Mouse (Mus musculus) lung, adult 2 months (tissue): ENCODE measurements around the gene Otop1.

Source experiments
- CTCF ChIP-seq: fragments of 200-500 bp; IDR thresholded peaks from 2 replicates; pipeline ENCODE4 v1.5.1; 2011; ENCODE audit warnings: mild to moderate bottlenecking, low read length, control low read depth; ENCODE audit not compliant: insufficient read depth
- POLR2A ChIP-seq: fragments of 200-500 bp; IDR thresholded peaks from 2 replicates; pipeline ENCODE4 v1.6.1; 2011; ENCODE audit warnings: low read depth, mild to moderate bottlenecking, control low read depth, low read length, borderline replicate concordance; ENCODE audit errors: extremely low read depth

DNA sequence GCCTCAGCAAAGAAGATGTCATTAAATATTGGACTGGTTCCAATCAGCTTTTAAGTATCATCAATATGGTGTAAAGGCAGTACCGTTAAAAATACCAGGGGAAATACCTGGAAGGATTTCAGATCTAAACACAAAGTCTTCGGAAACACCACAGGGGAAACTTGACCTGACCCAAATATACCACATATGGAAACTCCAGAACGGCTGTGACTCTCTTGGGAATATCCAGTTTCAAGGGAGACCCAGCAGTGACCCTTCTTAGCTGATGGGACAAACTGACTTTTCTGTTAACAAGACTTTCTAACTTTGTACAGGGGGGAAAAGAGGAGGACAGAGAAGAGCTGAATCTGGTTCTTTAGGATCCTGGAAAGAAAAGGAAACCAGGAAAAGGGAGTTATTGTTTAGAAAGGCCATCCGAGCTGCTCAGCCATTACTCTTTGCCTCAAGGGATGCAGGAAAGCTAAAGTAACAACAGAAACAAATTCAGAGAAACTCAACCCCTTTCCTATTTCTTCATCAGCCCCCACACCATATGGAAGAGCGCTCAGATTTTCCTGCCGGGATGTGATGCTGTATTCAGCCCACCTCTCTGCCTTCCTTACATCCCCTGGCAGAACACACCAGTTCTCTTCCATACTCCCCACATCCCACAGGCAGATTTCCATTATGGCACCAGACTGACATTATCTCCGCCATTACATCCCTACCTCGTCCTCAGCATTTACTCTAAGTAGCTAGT, 17.6 kb upstream of the Otop1 start:
- TF ChIP-seq CTCF, result no peak
- TF ChIP-seq POLR2A, result no peak
